Mouse (Mus musculus) neural tube, postnatal 0 days (tissue): ENCODE measurements around the gene Cux1. TPM values are rescaled to one million over a fixed set of nuclear protein-coding genes. Genes with fewer than 3 reads are reported as not detected.

Source experiments
- microRNA-seq: library from miRNA; unstranded; fragments of <30 nt; microRNA quantifications from one replicate; pipeline ENCODE4, GENCODE M21; 2016
- polyA plus RNA-seq: library from polyadenylated mRNA; unstranded; fragments of >200 nt; fragmentation: Nextera tagmentation; extraction: Ambion mirVana; gene quantifications from 2 replicates; pipeline ENCODE4 v1.2.1, GENCODE M21; 2015

The Cux1 gene
- 76.1 and 80.7 TPM in 2 replicates for polyA plus RNA-seq

GRCm38 (mm10) chr5:136567176-136568025, at the start of gene Cux1:
Gene Cux1 (minus strand): TSS chr5:136567490.

GRCm38 (mm10) chr5:136246452-136246838, 320.8 kb downstream of the Cux1 start, which contains the start of gene Sh2b2:
Gene Sh2b2 (minus strand): TSS chr5:136246556.

DNA sequence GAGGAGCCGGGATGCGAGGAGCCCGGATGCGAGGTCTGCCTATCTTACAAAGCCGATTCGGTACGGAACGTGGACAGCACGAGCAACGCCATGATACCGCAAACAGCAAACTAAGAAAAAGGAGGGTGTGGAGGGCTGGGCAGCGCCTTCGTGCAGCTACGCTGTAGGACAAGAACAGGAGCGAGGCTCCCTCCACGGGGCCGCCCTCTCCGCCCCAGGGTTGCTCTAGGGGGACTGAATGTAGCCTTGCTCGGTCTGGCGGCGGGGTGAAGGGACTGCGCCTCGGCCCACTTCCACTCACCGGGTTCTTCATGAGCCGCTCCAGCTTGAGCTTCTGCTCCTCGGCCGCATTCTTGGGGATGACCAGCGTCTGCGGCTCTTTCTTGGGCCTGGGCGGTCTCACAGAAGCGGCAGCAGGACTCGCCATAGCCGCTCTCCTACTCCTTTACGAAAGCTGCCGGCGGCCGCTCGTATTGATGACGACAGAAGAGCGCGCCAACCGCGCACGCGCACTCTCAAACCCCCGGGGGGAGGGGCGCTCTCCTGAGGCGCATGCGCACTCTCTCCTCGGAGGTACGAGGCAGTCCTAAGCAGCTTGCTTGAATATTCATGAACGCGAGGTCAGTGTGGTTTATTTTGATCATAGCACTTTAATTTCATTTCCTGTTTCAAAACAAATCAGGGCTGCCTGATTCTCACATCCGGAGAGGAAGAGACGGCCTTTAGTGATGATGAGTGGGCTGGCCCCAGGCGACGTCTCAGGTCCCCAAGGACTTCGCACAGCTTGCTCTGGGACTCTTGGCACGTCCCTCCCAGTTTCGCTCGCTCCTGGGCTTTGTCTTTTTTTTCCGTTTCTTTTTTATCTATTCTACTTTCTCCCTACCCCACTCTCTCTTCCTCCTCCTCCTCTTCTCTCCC, 368.6 kb downstream of the Cux1 start, which contains the start of gene Prkrip1:
Gene Prkrip1, minus strand, starts transcription at position 490 of the 918 bp plus-strand sequence.

Small RNA genes within 50 kb of the gene (microRNA-seq; reads per million reads assigned to microRNA genes)
- not detected for gene Mir721

Other genes with a start within 250 kb of the Cux1 start
- not detected in 2 replicates for gene Myl10, start 125.7 kb upstream of the Cux1 start, polyA plus RNA-seq